ENCODE assay signal across 7 mouse cellular contexts in genomic region chr1:134063773-134064125, GRCm38 (mm10). TPM values are rescaled to one million over a fixed set of nuclear protein-coding genes. Genes with fewer than 3 reads are reported as not detected.
A peak's percentile ranks its signal among the peaks of the same experiment; 100 is the strongest.
DNase-seq lines count a peak whose midpoint lies in the region; ATAC-seq and TF ChIP-seq lines count a peak whose summit lies in the region.

No protein-coding gene starts in this region.

- no peaks in the 10 kb centered on the region for H3K9me3 ChIP-seq in forebrain, embryonic 14.5 days (replicated peaks; ENCODE audit: control insufficient read depth, low read length)
- no peaks in the 10 kb centered on the region for H3K9me3 ChIP-seq in intestine, embryonic 14.5 days (ENCODE audit: control insufficient read depth, low read length)
- no peaks in the 10 kb centered on the region for H3K9me3 ChIP-seq in lung, embryonic 16.5 days (ENCODE audit: control insufficient read depth, low read length)

- H3K4me2 ChIP-seq in forebrain, embryonic 14.5 days (ENCODE audit: low read length), result peak overlapping the region; percentile 37
- H3K4me2 ChIP-seq in intestine, embryonic 14.5 days (ENCODE audit: low read length), result peak overlapping the region; percentile 44
- peak overlapping the region; percentile 39 for H3K4me2 ChIP-seq in lung, embryonic 16.5 days (ENCODE audit: low read depth, low read length)

- TF ChIP-seq POLR2A in bone marrow macrophage, adult 2 months (IDR thresholded peaks at IDR 0.05; ENCODE audit: borderline replicate concordance, low read depth, low read length), result no peak

- no peaks in the 10 kb centered on the region for H3K27me3 ChIP-seq in forebrain, embryonic 14.5 days (replicated peaks; ENCODE audit: control insufficient read depth, insufficient read depth, low read length)
- no peaks in the 10 kb centered on the region for H3K27me3 ChIP-seq in intestine, embryonic 14.5 days (replicated peaks; ENCODE audit: control insufficient read depth, insufficient read depth, low read length)
- H3K27me3 ChIP-seq in lung, embryonic 16.5 days (ENCODE audit: control insufficient read depth, insufficient read depth, low read depth, low read length), result no peaks in the 10 kb centered on the region

- H3K9ac ChIP-seq in forebrain, embryonic 14.5 days (ENCODE audit: low read length), result peak overlapping the region; percentile 17
- H3K9ac ChIP-seq in intestine, embryonic 14.5 days (ENCODE audit: low read length), result peak overlapping the region; percentile 29
- H3K9ac ChIP-seq in lung, embryonic 16.5 days (ENCODE audit: low read length), result peak overlapping the region; percentile 69

- H3K27ac ChIP-seq in bone marrow macrophage, adult 2 months (ENCODE audit: insufficient read depth, low read depth, low read length), result peak overlapping the region; percentile 95; the same call in 1 of the 2 replicates
- H3K27ac ChIP-seq in forebrain, embryonic 14.5 days (ENCODE audit: low read depth, low read length), result peak overlapping the region; percentile 97
- peak overlapping the region; percentile 97 for H3K27ac ChIP-seq in intestine, embryonic 14.5 days (ENCODE audit: low read depth)
- peak overlapping the region; percentile 99 for H3K27ac ChIP-seq in lung, embryonic 16.5 days (ENCODE audit: low read length)

- H3K4me1 ChIP-seq in bone marrow macrophage, adult 2 months (ENCODE audit: control insufficient read depth, insufficient read depth, low read length), result peaks cover 67% of the 10 kb centered on the region
- peaks cover 62% of the 10 kb centered on the region for H3K4me1 ChIP-seq in forebrain, embryonic 14.5 days (ENCODE audit: control insufficient read depth, insufficient read depth, low read length)
- H3K4me1 ChIP-seq in intestine, embryonic 14.5 days (replicated peaks; ENCODE audit: control insufficient read depth, insufficient read depth, low read length), result peaks cover 69% of the 10 kb centered on the region
- H3K4me1 ChIP-seq in lung, embryonic 16.5 days (replicated peaks; ENCODE audit: control insufficient read depth, insufficient read depth, low read length), result peaks cover 79% of the 10 kb centered on the region

- WGBS in forebrain, embryonic 14.5 days, result 2% methylated on average over 9 of the region's 9 CpGs
- WGBS in intestine, embryonic 14.5 days, result 22% methylated on average over 9 of the region's 9 CpGs
- 7% methylated on average over 9 of the region's 9 CpGs for WGBS in lung, embryonic 16.5 days

- ATAC-seq in forebrain, embryonic 14.5 days, result peak; percentile 6; the same call in 1 of the 2 replicates
- ATAC-seq in intestine, embryonic 14.5 days (replicated peaks; ENCODE audit: low FRiP score, low TSS enrichment, low read depth), result no peak
- no peak for ATAC-seq in lung, embryonic 16.5 days (ENCODE audit: low read depth)

- no peak for TF ChIP-seq CTCF in bone marrow macrophage, adult 2 months (IDR thresholded peaks at IDR 0.05; ENCODE audit: low read depth, low read length)

- no peak overlapping the region for H3K4me3 ChIP-seq in bone marrow macrophage, adult 2 months (ENCODE audit: insufficient read depth, low read length)
- no peak overlapping the region for H3K4me3 ChIP-seq in forebrain, embryonic 14.5 days (ENCODE audit: low read depth, low read length)
- H3K4me3 ChIP-seq in intestine, embryonic 14.5 days (ENCODE audit: low read depth, low read length), result no peak overlapping the region
- no peak overlapping the region for H3K4me3 ChIP-seq in lung, embryonic 16.5 days (ENCODE audit: low read length)

- no peaks in the 10 kb centered on the region for H3K36me3 ChIP-seq in forebrain, embryonic 14.5 days (ENCODE audit: control insufficient read depth, insufficient read depth, low read length)
- no peaks in the 10 kb centered on the region for H3K36me3 ChIP-seq in intestine, embryonic 14.5 days (ENCODE audit: control insufficient read depth, insufficient read depth, low read length)
- H3K36me3 ChIP-seq in lung, embryonic 16.5 days (ENCODE audit: control insufficient read depth, insufficient read depth, low read length), result no peaks in the 10 kb centered on the region

- DNase-seq in forebrain, embryonic 14.5 days (ENCODE audit: low spot score), result no peak
- no peak for DNase-seq in intestine, embryonic 14.5 days (ENCODE audit: low spot score)
- peak; percentile 61 to 79 for DNase-seq in spleen, postnatal 4 days (ENCODE audit: low spot score in 2 of 2)
- DNase-seq in right cerebral cortex, postnatal 4 days, result no peak
- DNase-seq in MN1 (ENCODE audit: low spot score), result no peak

RNA-seq across cellular contexts. Expression of gene Btg2, which starts 15.2 kb away (rescaled TPM):
- polyA plus RNA-seq in bone marrow macrophage, adult 2 months (2012; ENCODE audit: insufficient read depth, insufficient read length, missing spikeins), result 52.4 and 54.4 TPM in 2 replicates
- 67.3 and 82.6 TPM in 2 replicates for polyA plus RNA-seq in forebrain, embryonic 14.5 days (2014; fragmentation: Nextera tagmentation; extraction: Ambion mirVana)
- polyA plus RNA-seq in intestine, embryonic 14.5 days (2014; fragmentation: Nextera tagmentation; extraction: Ambion mirVana), result 32.6 and 34.6 TPM in 2 replicates
- polyA plus RNA-seq in lung, embryonic 16.5 days (2015; fragmentation: Nextera tagmentation; extraction: Ambion mirVana), result 130 and 135 TPM in 2 replicates

RNA-seq across cellular contexts. Expression of gene Fmod, which starts 26.7 kb away (rescaled TPM):
- polyA plus RNA-seq in bone marrow macrophage, adult 2 months (2012; ENCODE audit: insufficient read depth, insufficient read length, missing spikeins), result not detected in 2 replicates
- 3.3 and 7.7 TPM in 2 replicates for polyA plus RNA-seq in forebrain, embryonic 14.5 days (2014; fragmentation: Nextera tagmentation; extraction: Ambion mirVana)
- polyA plus RNA-seq in intestine, embryonic 14.5 days (2014; fragmentation: Nextera tagmentation; extraction: Ambion mirVana), result 8.2 and 10.4 TPM in 2 replicates
- polyA plus RNA-seq in lung, embryonic 16.5 days (2015; fragmentation: Nextera tagmentation; extraction: Ambion mirVana), result 159 and 191 TPM in 2 replicates

RNA-seq across cellular contexts. Expression of gene Chit1, which starts 47.3 kb away (rescaled TPM):
- polyA plus RNA-seq in bone marrow macrophage, adult 2 months (2012; ENCODE audit: insufficient read depth, insufficient read length, missing spikeins), result not detected in 2 replicates
- polyA plus RNA-seq in forebrain, embryonic 14.5 days (2014; fragmentation: Nextera tagmentation; extraction: Ambion mirVana), result 0.13 TPM in 1 of 2 replicates, not detected in the other
- polyA plus RNA-seq in intestine, embryonic 14.5 days (2014; fragmentation: Nextera tagmentation; extraction: Ambion mirVana), result not detected in 2 replicates
- polyA plus RNA-seq in lung, embryonic 16.5 days (2015; fragmentation: Nextera tagmentation; extraction: Ambion mirVana), result 0.09 and 0.24 TPM in 2 replicates

Comparison
In these comparisons a context has a peak if more than half of its experiments do, and no peak if none do; other contexts are left out.
1. DNase-seq: peak in spleen, postnatal 4 days (2 of 2); none in forebrain, embryonic 14.5 days (single experiment), intestine, embryonic 14.5 days (single experiment), right cerebral cortex, postnatal 4 days (single experiment) and MN1 (single experiment).
2. H3K9ac ChIP-seq: peak in every context shown above with its lines; median percentile 69 in lung, embryonic 16.5 days; 29 in intestine, embryonic 14.5 days; 17 in forebrain, embryonic 14.5 days.
3. RNA of gene Fmod, which starts 26.7 kb away (polyA plus RNA-seq): 159 to 191 TPM in lung, embryonic 16.5 days; 8.2 to 10.4 TPM in intestine, embryonic 14.5 days, 3.3 to 7.7 TPM in forebrain, embryonic 14.5 days and not detected in bone marrow macrophage, adult 2 months; every median in the first group is over 10 times any median in the second.
4. Peak in every context shown above with its lines, with median percentiles within 50 percentile points of each other: H3K27ac ChIP-seq and H3K4me2 ChIP-seq.